Mouse (Mus musculus) myocyte (in vitro differentiated cells): ENCODE data around the gene 1700019N19Rik. TPM values are rescaled to one million over a fixed set of nuclear protein-coding genes. Genes with fewer than 3 reads are reported as not detected.

ENCODE experiments used
- H3K27me3 ChIP-seq: one replicate; pipeline ENCODE4 v1.6.1; 2011; ENCODE audit not compliant: control insufficient read depth, insufficient read depth, insufficient read length
- H3K36me3 ChIP-seq: one replicate; pipeline ENCODE4 v1.6.1; 2011; ENCODE audit not compliant: control insufficient read depth, insufficient read depth
- H3K4me2 ChIP-seq: one replicate; pipeline ENCODE4 v1.6.1; 2011; ENCODE audit warnings: low read depth, control low read depth
- H3K4me3 ChIP-seq: one replicate; pipeline ENCODE4 v1.5.1; 2011; ENCODE audit warnings: mild to moderate bottlenecking, control low read depth, moderate library complexity
- H3K79me2 ChIP-seq: one replicate; pipeline ENCODE4 v1.6.1; 2011; ENCODE audit not compliant: control insufficient read depth, insufficient read depth
- H3ac ChIP-seq: one replicate; pipeline ENCODE4 v1.6.1; 2011; ENCODE audit not compliant: control insufficient read depth, insufficient read length
- CEBPB ChIP-seq: IDR thresholded peaks from 2 replicates; pipeline ENCODE4 v1.6.1; 2011; ENCODE audit warnings: mild to moderate bottlenecking, moderate library complexity; ENCODE audit not compliant: poor library complexity, insufficient read depth, severe bottlenecking
- E2F4 ChIP-seq: IDR thresholded peaks from one replicate; pipeline ENCODE4 v1.6.1; 2011; ENCODE audit warnings: mild to moderate bottlenecking, control low read depth, moderate library complexity; ENCODE audit not compliant: insufficient read depth
- MAX ChIP-seq: IDR thresholded peaks from one replicate; pipeline ENCODE4 v1.6.1; 2011; ENCODE audit warnings: low read depth, mild to moderate bottlenecking, control low read depth
- MYOD1 ChIP-seq, 3 experiments: IDR thresholded peaks; one replicate each; pipeline ENCODE4 v1.6.1; 2011; ENCODE audit warnings: control low read depth in 2 of 3, low read depth in 2 of 3, mild to moderate bottlenecking in 2 of 3, moderate library complexity in 1 of 3; ENCODE audit not compliant: insufficient read length in 2 of 3, control insufficient read depth in 1 of 3
- MYOG ChIP-seq, 3 experiments: IDR thresholded peaks; one replicate each; pipeline ENCODE4 v1.6.1; 2011; ENCODE audit warnings: control low read depth in 2 of 3, low read depth in 2 of 3, mild to moderate bottlenecking in 2 of 3; ENCODE audit not compliant: insufficient read length in 2 of 3, control insufficient read depth in 1 of 3, insufficient read depth in 1 of 3
- POLR2A ChIP-seq: IDR thresholded peaks from one replicate; pipeline ENCODE4 v1.6.1; 2011; ENCODE audit warnings: low read depth, mild to moderate bottlenecking, control low read depth, moderate library complexity; ENCODE audit not compliant: insufficient read length
- POLR2AphosphoS2 ChIP-seq: IDR thresholded peaks from one replicate; pipeline ENCODE4 v1.6.1; 2011; ENCODE audit warnings: low read depth, control low read depth; ENCODE audit not compliant: insufficient read length
- REST ChIP-seq: IDR thresholded peaks from one replicate; pipeline ENCODE4 v1.6.1; 2011; ENCODE audit warnings: mild to moderate bottlenecking, control low read depth, moderate library complexity; ENCODE audit not compliant: insufficient read depth, insufficient read length
- SRF ChIP-seq: IDR thresholded peaks from one replicate; pipeline ENCODE4 v1.6.1; 2011; ENCODE audit warnings: low read depth; ENCODE audit not compliant: control insufficient read depth, insufficient read length
- TCF12 ChIP-seq: IDR thresholded peaks from one replicate; pipeline ENCODE4 v1.6.1; 2011; ENCODE audit warnings: mild to moderate bottlenecking, control low read depth; ENCODE audit not compliant: poor library complexity, insufficient read depth, severe bottlenecking
- TCF3 ChIP-seq: IDR thresholded peaks from one replicate; pipeline ENCODE4 v1.6.1; 2011; ENCODE audit warnings: low read depth, control low read depth; ENCODE audit not compliant: insufficient read length
- USF1 ChIP-seq: IDR thresholded peaks from one replicate; pipeline ENCODE4 v1.6.1; 2011; ENCODE audit warnings: low read depth, mild to moderate bottlenecking, control low read depth, moderate library complexity
- polyA plus RNA-seq: library from polyadenylated mRNA; unstranded; fragments of >200 nt; fragmentation: generic; extraction: Trizol; gene quantifications from one replicate; pipeline ENCODE4 v1.2.1, GENCODE M21; 2012; ENCODE audit warnings: missing spikeins

The 1700019N19Rik gene
- polyA plus RNA-seq, 1 experiment: not detected

GRCm38 (mm10) chr19:58829575-58829974, 35.3 kb upstream of the 1700019N19Rik start:
- peaks cover 4% of the 10 kb centered on the region for H3K79me2 ChIP-seq
- H3ac ChIP-seq: no peak overlapping the region
- no peak overlapping the region for H3K4me2 ChIP-seq
- H3K27me3 ChIP-seq: no peaks in the 10 kb centered on the region
- TF ChIP-seq REST (no peak), POLR2A (no peak), TCF3 (no peak), MYOG (IDR thresholded peaks at IDR 0.05; ENCODE audit: control insufficient read depth in 1 of 3, insufficient read depth in 1 of 3, insufficient read length in 2 of 3, low read depth in 2 of 3) (no peak), E2F4 (no peak), MAX (no peak), SRF (no peak), USF1 (no peak), MYOD1 (IDR thresholded peaks at IDR 0.05; ENCODE audit: control insufficient read depth in 1 of 3, insufficient read length in 2 of 3, low read depth in 2 of 3) (no peak), CEBPB (no peak), TCF12 (no peak), POLR2AphosphoS2 (no peak)
- no peaks in the 10 kb centered on the region for H3K36me3 ChIP-seq
- H3K4me3 ChIP-seq: no peak overlapping the region

- peaks cover 4% of the 10 kb centered on the region for H3K79me2 ChIP-seq
- H3K36me3 ChIP-seq: no peaks in the 10 kb centered on the region
- TF ChIP-seq E2F4 (no peak), MYOD1 (IDR thresholded peaks at IDR 0.05; ENCODE audit: control insufficient read depth in 1 of 3, insufficient read length in 2 of 3, low read depth in 2 of 3) (no peak), TCF3 (no peak), POLR2AphosphoS2 (no peak)
- no peak overlapping the region for H3K4me2 ChIP-seq
- no peaks in the 10 kb centered on the region for H3K27me3 ChIP-seq
- no peak overlapping the region for H3K4me3 ChIP-seq
- no peak overlapping the region for H3ac ChIP-seq
Observed at GRCm38 (mm10) chr19:58827656-58828055, 33.4 kb upstream of the 1700019N19Rik start.

DNA sequence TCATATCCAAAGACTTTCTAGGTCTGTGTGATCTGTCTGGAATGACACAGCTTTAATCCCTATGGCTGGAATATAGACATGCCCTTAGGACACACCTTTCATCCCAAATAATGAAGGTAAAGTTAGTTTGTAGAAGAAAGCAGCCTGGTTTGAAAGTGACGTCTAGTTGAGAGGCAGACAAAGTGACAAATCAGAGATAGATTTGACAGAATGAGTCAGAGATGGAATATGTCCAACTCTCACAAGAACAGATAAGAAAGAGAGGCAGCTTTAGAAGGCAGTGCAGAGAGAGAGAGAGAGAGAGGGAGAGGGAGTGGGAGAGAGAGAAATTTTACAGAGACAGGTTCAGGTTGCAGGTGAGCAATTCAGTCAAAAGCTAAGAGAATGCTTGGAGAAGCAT, 30.1 kb upstream of the 1700019N19Rik start:
- no peak for TF ChIP-seq SRF
- TF ChIP-seq USF1: no peak
- TF ChIP-seq MYOD1 (IDR thresholded peaks at IDR 0.05; ENCODE audit: control insufficient read depth in 1 of 3, insufficient read length in 2 of 3, low read depth in 2 of 3): no peak
- TF ChIP-seq POLR2A: no peak
- TF ChIP-seq E2F4: no peak
- no peak for TF ChIP-seq TCF3
- no peak for TF ChIP-seq TCF12
- TF ChIP-seq MAX: no peak
- TF ChIP-seq CEBPB: no peak
- H3K4me2 ChIP-seq: no peak overlapping the region

DNA sequence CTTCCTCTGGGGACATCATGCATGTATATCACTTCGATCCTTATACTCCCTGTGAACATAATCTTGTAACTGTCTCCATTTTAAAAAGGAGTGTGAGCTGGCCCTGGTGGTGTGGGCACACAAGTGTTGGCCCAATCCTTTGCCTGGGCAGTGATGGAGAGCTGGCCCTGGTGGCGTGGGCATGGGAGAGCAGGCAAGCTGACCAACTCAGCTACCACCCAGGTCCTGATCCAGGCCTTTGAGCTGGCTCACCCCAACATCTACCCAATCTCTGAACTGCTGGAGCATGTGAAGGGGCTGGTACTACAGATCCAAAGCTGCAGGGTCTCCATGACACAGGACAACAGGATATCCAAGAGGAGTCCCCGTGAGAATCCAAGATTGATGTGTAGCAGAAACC, 29.0 kb upstream of the 1700019N19Rik start:
- TF ChIP-seq MYOD1 (IDR thresholded peaks at IDR 0.05; ENCODE audit: control insufficient read depth in 1 of 3, insufficient read length in 2 of 3, low read depth in 2 of 3) (no peak), TCF3 (no peak), USF1 (no peak), REST (no peak), TCF12 (no peak), POLR2A (no peak), CEBPB (no peak), E2F4 (no peak), MAX (no peak), SRF (no peak), MYOG (IDR thresholded peaks at IDR 0.05; ENCODE audit: control insufficient read depth in 1 of 3, insufficient read depth in 1 of 3, insufficient read length in 2 of 3, low read depth in 2 of 3) (no peak), POLR2AphosphoS2 (no peak)
- Histone ChIP-seq H3K4me2 (peak overlapping the region; percentile 24), H3K27me3 (no peaks in the 10 kb centered on the region), H3ac (no peak overlapping the region), H3K36me3 (peaks cover 4% of the 10 kb centered on the region), H3K4me3 (no peak overlapping the region), H3K79me2 (no peaks in the 10 kb centered on the region)

More for the DNA sequence above, 30.1 kb upstream of the 1700019N19Rik start:
- no peak overlapping the region for H3ac ChIP-seq
- H3K36me3 ChIP-seq: peaks cover 4% of the 10 kb centered on the region
- H3K4me3 ChIP-seq: no peak overlapping the region
- no peaks in the 10 kb centered on the region for H3K27me3 ChIP-seq
- H3K79me2 ChIP-seq: no peaks in the 10 kb centered on the region

- peak overlapping the region; percentile 24 for H3K4me2 ChIP-seq
- no peak overlapping the region for H3K4me3 ChIP-seq
Observed at GRCm38 (mm10) chr19:58822454-58823200, 28.4 kb upstream of the 1700019N19Rik start.

More at GRCm38 (mm10) chr19:58822454-58823200, 28.4 kb upstream of the 1700019N19Rik start:
- no peaks in the 10 kb centered on the region for H3K79me2 ChIP-seq
- H3K36me3 ChIP-seq: peaks cover 4% of the 10 kb centered on the region
- H3ac ChIP-seq: no peak overlapping the region
- TF ChIP-seq SRF (no peak), MYOD1 (IDR thresholded peaks at IDR 0.05; ENCODE audit: control insufficient read depth in 1 of 3, insufficient read length in 2 of 3, low read depth in 2 of 3) (peak in 2 of 3 experiments; percentile 48 to 63), CEBPB (no peak), MYOG (IDR thresholded peaks at IDR 0.05; ENCODE audit: control insufficient read depth in 1 of 3, insufficient read depth in 1 of 3, insufficient read length in 2 of 3, low read depth in 2 of 3) (peak in 2 of 3 experiments; percentile 27 to 72)
- no peaks in the 10 kb centered on the region for H3K27me3 ChIP-seq
